Comparison of ENCODE assay signal across 9 mouse cellular contexts in genomic region chr10:123265241-123265790, GRCm38 (mm10). TPM values are rescaled to one million over a fixed set of nuclear protein-coding genes. Genes with fewer than 3 reads are reported as not detected.
A peak's percentile ranks its signal among the peaks of the same experiment; 100 is the strongest.
DNase-seq lines count a peak whose midpoint lies in the region; ATAC-seq and TF ChIP-seq lines count a peak whose summit lies in the region.
"Had no signal": no experiment of that assay in that cellular context is flagged by ENCODE, and none has a peak within 500 bp of the region (broad histone marks: within the 10 kb centered on the region; RNA-seq: fewer than 3 reads in every experiment).

No protein-coding gene starts in this region.

- DNase-seq in gastrocnemius, adult 2 months, result no peak
- no peak for DNase-seq in gastrocnemius, postnatal 36 days
- DNase-seq in urinary bladder, postnatal 25 days (ENCODE audit: low spot score), result peak; percentile 6
- no peak for DNase-seq in urinary bladder, postnatal 10 days (ENCODE audit: low spot score)
- no peak for DNase-seq in liver, embryonic 13.5 days
- DNase-seq in right cerebral cortex, postnatal 25 days, result peak; percentile 55
- no peak for DNase-seq in c-Kit-positive CD71-positive TER-119-positive erythroid progenitor cells, embryonic 14.5 days (ENCODE audit: low spot score)

- H3K27ac ChIP-seq in gastrocnemius, adult 2 months, result no peak overlapping the region
- peak overlapping the region; percentile 84 for H3K27ac ChIP-seq in hindbrain, embryonic 15.5 days (replicated peaks)
- no peak overlapping the region for H3K27ac ChIP-seq in liver, embryonic 13.5 days

- no peaks in the 10 kb centered on the region for H3K36me3 ChIP-seq in hindbrain, embryonic 15.5 days
- H3K36me3 ChIP-seq in liver, embryonic 13.5 days, result no peaks in the 10 kb centered on the region

- TF ChIP-seq CTCF in gastrocnemius, adult 2 months (IDR thresholded peaks at IDR 0.05), result no peak

- H3K9ac ChIP-seq in hindbrain, embryonic 15.5 days, result peak overlapping the region; percentile 62
- no peak overlapping the region for H3K9ac ChIP-seq in liver, embryonic 13.5 days

- WGBS in hindbrain, embryonic 15.5 days, result under 1% methylated on average over 47 of the region's 50 CpGs
- 2% methylated on average over 50 of the region's 50 CpGs for WGBS in liver, embryonic 13.5 days (ENCODE audit: insufficient replicate concordance)

- peaks cover 8% of the 10 kb centered on the region for H3K4me1 ChIP-seq in hindbrain, embryonic 15.5 days (replicated peaks)
- 0 out of 2 replicates have a peak, but pooled peaks cover 3% of the 10 kb centered on the region for H3K4me1 ChIP-seq in liver, embryonic 13.5 days (replicated peaks)

- peak overlapping the region; percentile 62 for H3K4me3 ChIP-seq in gastrocnemius, adult 2 months
- peak overlapping the region; percentile 64 for H3K4me3 ChIP-seq in hindbrain, embryonic 15.5 days
- peak overlapping the region; percentile 47 for H3K4me3 ChIP-seq in liver, embryonic 13.5 days (replicated peaks)

- intact Hi-C loops in gastrocnemius, adult 2 months (cut with DNase I), result no loop called here
- intact Hi-C loops in gastrocnemius, postnatal 36 days (cut with DNase I), result no loop called here

- H3K27me3 ChIP-seq in hindbrain, embryonic 15.5 days, result no peaks in the 10 kb centered on the region
- H3K27me3 ChIP-seq in liver, embryonic 13.5 days, result peaks cover 44% of the 10 kb centered on the region

- H3K4me2 ChIP-seq in hindbrain, embryonic 15.5 days, result peak overlapping the region; percentile 95
- peak overlapping the region; percentile 65 for H3K4me2 ChIP-seq in liver, embryonic 13.5 days

- H3K9me3 ChIP-seq in hindbrain, embryonic 15.5 days, result no peaks in the 10 kb centered on the region
- no peaks in the 10 kb centered on the region for H3K9me3 ChIP-seq in liver, embryonic 13.5 days (replicated peaks)

- ATAC-seq in hindbrain, embryonic 15.5 days (ENCODE audit: low FRiP score, low read depth), result peak; percentile 21
- ATAC-seq in liver, embryonic 13.5 days (ENCODE audit: low read depth), result no peak; the same call in 1 of the 2 replicates

RNA-seq across cellular contexts. Expression of gene Fam19a2, which starts 1.5 kb away (rescaled TPM):
- total RNA-seq in gastrocnemius, adult 2 months (2021), result not detected
- under 1 TPM in 1 of 2 experiments, not detected in 1; 0.05 TPM for total RNA-seq in gastrocnemius, postnatal 36 days (2021)
- polyA plus RNA-seq in hindbrain, embryonic 15.5 days (2015; fragmentation: Nextera tagmentation; extraction: Ambion mirVana), result 53.6 and 58.5 TPM in 2 replicates
- polyA plus RNA-seq in liver, embryonic 13.5 days (2015; fragmentation: Nextera tagmentation; extraction: Ambion mirVana), result 0.22 and 0.63 TPM in 2 replicates
- total RNA-seq: MEL had no signal

Comparison
In these comparisons a context has a peak if more than half of its experiments do, and no peak if none do; other contexts are left out.
1. DNase-seq: peak in urinary bladder, postnatal 25 days (single experiment) and right cerebral cortex, postnatal 25 days (single experiment); none in gastrocnemius, adult 2 months (single experiment), gastrocnemius, postnatal 36 days (0 of 2), urinary bladder, postnatal 10 days (single experiment), liver, embryonic 13.5 days (single experiment) and c-Kit-positive CD71-positive TER-119-positive erythroid progenitor cells, embryonic 14.5 days (single experiment).
2. Peak in every context shown above with its lines, with median percentiles within 50 percentile points of each other: H3K4me3 ChIP-seq.